Mouse (Mus musculus) ES-E14 (cell line): ENCODE measurements at regions not wholly inside any gene's neighbourhood (a gene's known extent, or its start where the extent isn't known, plus 50 kb on each side); places are given as distances from the start of the nearest gene placed in this dataset.

ENCODE experiments used
- CHD2 ChIP-seq: IDR thresholded peaks from 2 replicates; pipeline ENCODE4 v1.6.1; 2014; ENCODE audit warnings: mild to moderate bottlenecking, low read depth, low read length, inconsistent platforms
- MAFK ChIP-seq: IDR thresholded peaks from 2 replicates; pipeline ENCODE4 v1.6.1; 2014; ENCODE audit warnings: mild to moderate bottlenecking, low read depth, low read length, inconsistent platforms; ENCODE audit not compliant: insufficient read depth
- ZC3H11A ChIP-seq: IDR thresholded peaks from 2 replicates; pipeline ENCODE4 v1.6.1; 2012; ENCODE audit warnings: low read depth, mild to moderate bottlenecking, inconsistent platforms, low read length, borderline replicate concordance

DNA sequence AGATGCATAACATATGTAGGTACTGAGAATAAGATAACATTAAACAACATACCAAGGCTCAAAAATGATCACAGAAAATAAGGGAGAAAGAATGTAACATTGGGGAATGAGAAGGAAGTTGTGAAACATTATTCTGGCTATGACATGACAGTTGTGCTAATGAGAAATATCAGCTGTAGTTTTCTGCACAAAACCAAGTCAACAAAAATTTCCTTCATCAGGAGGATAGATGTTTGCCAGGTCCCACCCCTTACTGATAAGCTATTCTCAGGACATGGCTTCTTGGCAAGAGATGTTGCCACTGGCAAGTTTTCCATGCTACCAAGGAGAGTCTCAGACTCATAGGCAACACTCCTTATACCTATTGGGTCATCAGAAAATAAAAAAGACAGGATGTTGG, 701.3 kb downstream of the Pdha2 start:
- no peak for TF ChIP-seq ZC3H11A
- no peak for TF ChIP-seq CHD2
- no peak for TF ChIP-seq MAFK
